Mouse (Mus musculus) skeletal muscle tissue, adult 2 months (tissue): Measurements from ENCODE around the gene Gpr142.

Experiments
- DNase-seq: peaks from one replicate; pipeline ENCODE4 v3.0.0-alpha.2; 2012; ENCODE audit warnings: low read depth, low spot score

The Gpr142 gene

GRCm38 (mm10) chr11:114798624-114799023 lies at the start of gene Gpr142:
Gene Gpr142, plus strand, starts transcription at chr11:114798924.
- no peak for DNase-seq

GRCm38 (mm10) chr11:114764820-114765818 lies 33.6 kb upstream of the Gpr142 start, which contains the start of gene Kif19a:
Gene Kif19a, plus strand, starts transcription at chr11:114765388.
- peak; percentile 51 for DNase-seq

GRCm38 (mm10) chr11:114769911-114770310 lies 28.8 kb upstream of the Gpr142 start:
- DNase-seq: no peak

GRCm38 (mm10) chr11:114771896-114772295 lies 26.8 kb upstream of the Gpr142 start:
- no peak for DNase-seq

- DNase-seq: no peak
Measured at GRCm38 (mm10) chr11:114780076-114780475, 18.6 kb upstream of the Gpr142 start.

GRCm38 (mm10) chr11:114785892-114786291 lies 12.8 kb upstream of the Gpr142 start:
- no peak for DNase-seq

GRCm38 (mm10) chr11:114786326-114786725 lies 12.4 kb upstream of the Gpr142 start:
- DNase-seq: no peak

- DNase-seq: no peak
Measured at GRCm38 (mm10) chr11:114787611-114788010, 11.1 kb upstream of the Gpr142 start.

GRCm38 (mm10) chr11:114789061-114789714 lies 9.5 kb upstream of the Gpr142 start:
- DNase-seq: peak; percentile 47

GRCm38 (mm10) chr11:114789716-114790115 lies 9.0 kb upstream of the Gpr142 start:
- no peak for DNase-seq

GRCm38 (mm10) chr11:114790171-114790570 lies 8.6 kb upstream of the Gpr142 start:
- DNase-seq: no peak

- no peak for DNase-seq
Measured at GRCm38 (mm10) chr11:114790841-114791240, 7.9 kb upstream of the Gpr142 start.

- no peak for DNase-seq
Measured at GRCm38 (mm10) chr11:114791351-114791889, 7.3 kb upstream of the Gpr142 start.

- no peak for DNase-seq
Measured at GRCm38 (mm10) chr11:114791891-114792411, 6.8 kb upstream of the Gpr142 start.

GRCm38 (mm10) chr11:114792931-114793494 lies 5.7 kb upstream of the Gpr142 start:
- no peak for DNase-seq

GRCm38 (mm10) chr11:114793868-114794545 lies 4.7 kb upstream of the Gpr142 start:
- DNase-seq: no peak

GRCm38 (mm10) chr11:114794691-114795090 lies 4.0 kb upstream of the Gpr142 start:
- no peak for DNase-seq

- DNase-seq: no peak
Measured at GRCm38 (mm10) chr11:114795231-114795746, 3.4 kb upstream of the Gpr142 start.

GRCm38 (mm10) chr11:114795848-114796322 lies 2.8 kb upstream of the Gpr142 start, which contains the start of gene Btbd17:
Gene Btbd17, minus strand, starts transcription at chr11:114795945.
- DNase-seq: no peak

- no peak for DNase-seq
Measured at GRCm38 (mm10) chr11:114797176-114797575, 1.5 kb upstream of the Gpr142 start.

- no peak for DNase-seq
Measured at GRCm38 (mm10) chr11:114797981-114798380, 743 bp upstream of the Gpr142 start.
